Mouse (Mus musculus) gastrocnemius, postnatal 14 days (tissue): ENCODE results near the gene Babam1. TPM values are rescaled to one million over a fixed set of nuclear protein-coding genes. Genes with fewer than 3 reads are reported as not detected.

Experiments
- DNase-seq: peaks from one replicate; pipeline ENCODE4 v3.0.0; 2021; ENCODE audit warnings: mixed read lengths
- intact Hi-C: fragments of 180-260 bp; cut with DNase I; formaldehyde crosslinking; loops from one replicate; pipeline ENCODE4 v1.15.1; 2025; ENCODE audit warnings: low total_unique reads
- total RNA-seq, 2 experiments: library from RNA; stranded (reverse); gene quantifications; 2 replicates each; pipeline ENCODE4 v1.2.3; 2021

Babam1 gene
- total RNA-seq, 2 experiments from 2014 or later: 61.3 to 66.5 TPM

DNA sequence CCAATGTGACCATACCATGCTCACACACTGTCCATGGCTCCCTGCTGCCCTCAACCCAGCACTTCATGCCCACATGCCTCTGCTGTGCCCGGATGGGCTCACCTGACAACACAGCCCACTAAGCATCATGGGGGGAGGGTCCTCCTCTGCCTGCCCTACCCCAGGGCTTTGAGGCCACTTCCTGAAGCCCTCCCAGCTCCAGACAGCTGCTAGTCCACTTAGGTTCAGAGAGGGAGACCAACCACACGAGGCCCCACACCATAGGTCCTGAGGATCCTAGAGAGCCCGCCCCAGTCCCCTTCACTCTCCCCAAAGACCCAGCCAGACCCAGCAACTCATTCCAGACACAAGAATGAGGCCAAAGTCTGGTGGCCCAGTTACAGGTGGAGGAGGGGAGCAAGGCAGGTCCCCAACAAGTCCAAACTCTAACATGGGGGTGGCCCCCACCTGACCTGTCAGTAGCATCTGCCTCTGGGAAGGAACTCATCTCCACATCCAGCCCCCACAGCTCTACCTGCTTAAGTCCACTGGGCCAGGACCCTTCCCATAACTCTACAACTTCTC, 17.1 kb upstream of the Babam1 start:
- intact Hi-C loops: loop anchor here (10.0 kb wide), 1 partner anchor 85 kb away; the partner anchor contains the start of genes Abhd8, Dda1 and Mrpl34
- no peak for DNase-seq

DNA sequence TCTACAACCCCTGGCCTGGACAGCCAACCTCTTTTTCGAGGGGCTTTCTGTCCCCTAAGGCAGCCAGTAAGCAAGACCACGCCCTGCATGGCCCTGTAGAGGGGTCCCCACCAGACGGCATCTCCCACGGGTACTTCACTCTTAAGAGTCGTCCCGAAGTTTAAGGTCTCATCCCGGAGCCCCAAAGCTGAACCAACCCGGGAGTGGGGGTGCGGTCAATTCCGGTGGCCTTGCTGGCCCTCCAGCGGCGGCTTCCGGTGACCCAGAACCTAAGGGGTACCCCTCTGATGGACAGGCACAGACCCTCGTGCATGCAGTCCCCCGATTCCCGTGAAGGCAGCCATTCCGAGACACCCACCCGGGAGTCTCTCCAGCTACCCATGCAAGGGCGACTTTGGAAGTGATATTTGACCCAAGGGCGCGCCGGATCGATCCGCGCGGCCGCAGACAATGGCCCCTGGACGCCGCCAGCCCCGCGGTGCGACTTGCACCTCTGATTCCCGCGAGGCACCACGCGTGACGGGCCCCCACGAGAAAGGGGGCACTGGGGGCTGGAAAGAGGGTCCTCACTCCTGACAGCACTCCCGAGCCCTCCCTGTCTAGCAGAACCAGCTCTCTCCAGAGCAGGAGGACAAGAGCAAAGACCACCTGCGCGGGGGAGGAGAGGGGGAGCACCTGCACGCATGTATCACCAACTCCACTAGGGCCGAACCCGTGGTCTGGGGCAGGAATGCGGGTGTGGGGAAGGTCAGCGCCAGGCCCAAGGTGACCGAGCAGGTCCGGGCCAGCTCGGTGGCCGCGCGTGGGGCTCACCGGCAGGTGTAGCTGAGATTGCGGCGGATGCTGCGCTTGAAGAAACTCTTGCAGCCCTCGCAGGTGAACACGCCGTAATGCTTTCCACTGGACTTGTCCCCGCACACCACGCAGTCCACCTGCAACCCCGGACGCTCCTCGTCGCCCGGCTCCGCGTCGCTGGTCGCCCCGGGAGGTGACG, 16.2 kb upstream of the Babam1 start:
- intact Hi-C loops: no loop called here
- DNase-seq: no peak

DNA sequence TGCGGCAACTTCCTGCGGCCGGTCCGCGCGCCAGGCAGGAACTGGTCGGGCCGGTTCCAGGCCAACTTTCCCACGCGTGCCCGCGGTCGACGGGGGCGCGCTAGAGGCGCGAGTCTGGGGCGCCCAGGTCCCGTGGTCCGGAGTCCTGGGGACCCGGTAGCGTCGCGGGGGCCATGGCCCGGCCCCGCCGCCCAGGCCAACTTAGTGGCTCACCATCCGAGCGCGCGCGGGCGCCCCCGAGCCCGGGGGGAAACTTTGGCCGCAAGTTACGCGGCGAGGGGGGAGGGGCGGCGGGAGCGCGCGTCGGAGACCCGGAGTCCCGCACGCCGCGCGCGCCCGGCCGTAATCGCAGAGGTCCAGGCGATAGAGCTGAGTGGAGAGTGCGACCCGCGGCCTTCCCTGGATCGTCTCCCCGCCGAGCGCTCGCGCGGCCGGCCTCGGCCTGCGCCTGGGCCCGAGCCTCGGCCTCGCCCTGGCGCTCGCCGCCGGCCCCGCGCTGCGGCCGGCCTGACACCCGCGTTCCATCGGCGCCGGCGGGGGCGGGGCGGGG, 15.2 kb upstream of the Babam1 start, which contains the start of gene Nr2f6:
Gene Nr2f6, minus strand, starts transcription at position 540 of the 550 bp plus-strand sequence.
- DNase-seq: peak; percentile 75
- intact Hi-C loops: no loop called here

DNA sequence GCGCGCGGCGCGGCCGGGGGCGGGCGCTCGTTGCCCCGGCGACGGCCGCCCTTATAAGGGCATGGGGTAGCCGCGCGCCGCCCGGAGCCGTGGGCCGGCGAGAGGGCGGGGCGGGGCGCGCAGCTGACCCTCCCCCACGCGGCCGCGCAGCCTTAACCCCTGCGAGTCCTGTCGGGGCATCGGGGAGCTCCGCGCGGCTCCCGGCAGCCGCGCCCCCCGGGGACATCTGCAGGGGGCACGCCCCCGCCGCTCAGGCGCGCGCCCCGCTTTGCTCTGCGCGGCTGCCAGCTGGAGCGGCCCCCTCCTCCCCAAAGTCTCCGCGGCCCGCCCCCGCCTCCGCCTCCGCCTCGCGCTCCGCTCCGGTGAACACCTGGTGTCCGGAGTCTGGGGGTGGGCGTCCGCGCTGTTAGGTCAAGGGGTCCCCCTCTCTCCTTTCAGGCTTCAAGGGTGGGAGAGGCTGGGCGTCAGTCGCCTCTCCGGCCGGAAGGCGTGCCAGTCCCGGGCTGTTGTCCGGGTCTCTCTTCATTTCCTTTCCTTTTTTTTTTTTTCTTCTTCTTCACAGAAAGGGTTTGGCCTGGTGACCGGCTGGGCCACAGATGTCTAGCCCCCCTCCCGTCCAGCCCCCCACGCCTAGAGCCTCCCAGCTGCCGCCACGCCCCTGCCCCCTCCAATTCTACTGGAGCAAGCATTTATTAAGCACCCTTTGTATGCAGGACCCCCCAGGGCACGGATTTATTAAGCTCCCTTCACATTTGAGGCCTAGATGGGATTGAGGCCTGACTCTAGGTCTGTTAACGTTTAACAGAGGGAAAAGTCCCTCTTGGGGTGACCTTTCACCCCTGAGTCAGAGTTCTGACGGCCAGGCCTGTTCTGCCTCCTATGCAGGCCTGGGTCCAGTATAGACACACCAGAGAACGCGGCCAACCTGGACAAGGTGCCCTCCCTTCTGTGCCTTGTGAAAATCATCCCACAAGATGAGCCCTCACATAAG, 14.4 kb upstream of the Babam1 start:
- intact Hi-C loops: no loop called here
- peak; percentile 90 for DNase-seq

DNA sequence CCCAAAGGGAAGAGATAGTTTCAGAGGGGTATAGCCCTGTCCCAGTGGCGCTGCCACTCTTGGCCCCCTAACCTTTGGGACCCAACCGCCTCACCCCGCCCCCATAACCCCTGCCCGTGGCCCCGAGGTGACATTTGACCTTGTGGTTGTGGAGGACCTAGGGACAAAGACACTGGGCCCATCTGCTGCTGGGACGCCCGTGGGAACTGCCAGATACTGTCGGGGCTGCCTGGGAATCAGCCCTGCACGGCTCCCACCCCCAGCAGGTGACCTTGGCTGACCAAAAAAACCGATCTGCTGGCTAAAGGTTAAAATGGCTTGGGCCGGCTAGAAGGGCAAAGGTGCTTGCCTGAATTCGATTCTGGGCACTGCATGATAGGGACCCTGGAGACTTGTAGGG, 13.3 kb upstream of the Babam1 start:
- DNase-seq: no peak
- intact Hi-C loops: no loop called here

DNA sequence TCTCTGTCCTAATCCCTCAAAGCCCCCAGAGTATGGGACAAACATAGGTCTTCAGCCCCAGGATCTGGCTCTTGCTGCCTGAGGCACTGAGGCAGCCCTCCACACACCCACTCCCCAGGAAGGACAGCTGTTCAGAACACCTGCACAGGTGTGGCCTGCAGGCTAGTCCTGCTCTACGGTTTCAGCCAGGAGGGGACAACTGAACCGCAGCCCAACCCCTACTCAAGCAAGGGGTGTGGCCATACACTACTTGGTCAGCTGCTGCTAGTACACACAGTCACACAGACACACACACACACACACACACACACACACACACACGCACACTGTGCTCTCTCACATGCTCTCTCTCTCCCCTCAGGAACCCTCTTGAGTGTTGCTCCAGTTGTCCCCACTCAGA, 12.8 kb upstream of the Babam1 start:
- DNase-seq: no peak
- intact Hi-C loops: no loop called here

DNA sequence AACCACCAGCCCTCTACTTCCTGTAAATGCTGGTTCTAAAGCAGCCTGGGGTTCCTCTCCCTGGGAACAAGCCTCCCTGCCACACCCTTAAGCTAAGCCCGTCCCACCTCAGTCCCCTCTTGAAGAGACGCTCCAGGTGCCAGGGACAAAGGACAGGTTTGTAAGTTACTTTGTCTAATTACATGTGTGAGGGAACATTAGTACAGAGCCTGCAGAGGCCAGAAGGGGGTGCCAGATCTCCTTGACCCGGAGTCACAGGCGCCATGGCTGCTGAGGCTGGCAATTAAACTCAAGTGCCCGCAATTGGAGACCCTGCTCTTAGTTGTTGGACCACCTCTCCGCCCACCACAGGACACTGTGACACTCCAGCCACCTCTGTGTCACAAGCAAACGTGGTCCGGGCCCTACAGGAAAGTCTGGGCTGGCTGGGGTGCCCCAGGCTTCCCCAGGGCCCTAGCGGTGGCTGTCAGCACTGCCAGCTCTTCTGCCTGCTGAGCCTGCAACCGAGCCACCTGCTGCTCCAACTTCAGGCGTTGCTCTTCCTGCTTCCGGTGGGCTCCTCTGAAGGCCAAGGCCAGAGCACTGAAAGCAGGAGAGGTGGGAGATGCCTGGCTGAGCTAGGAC, 11.3 kb upstream of the Babam1 start:
- intact Hi-C loops: no loop called here
- DNase-seq: no peak

DNA sequence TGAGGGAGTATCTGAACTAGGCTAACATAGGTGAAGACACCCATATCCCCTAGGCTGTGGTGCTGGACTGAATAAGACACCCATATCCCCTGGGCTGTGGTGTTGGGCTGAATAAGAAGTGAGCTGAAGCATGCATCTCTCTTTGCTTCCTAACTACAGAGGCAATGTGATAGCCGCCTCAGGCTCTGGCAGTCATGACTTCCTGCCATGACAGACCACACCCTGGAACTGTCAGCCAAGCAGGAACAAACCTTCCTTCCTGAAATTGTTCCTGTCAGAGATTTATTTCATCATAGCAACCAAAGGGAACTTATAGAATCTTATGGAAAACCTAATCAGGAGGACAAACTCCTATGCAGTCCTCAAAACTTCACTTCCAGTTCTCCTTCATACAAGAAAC, 8.4 kb upstream of the Babam1 start:
- DNase-seq: no peak
- intact Hi-C loops: no loop called here

DNA sequence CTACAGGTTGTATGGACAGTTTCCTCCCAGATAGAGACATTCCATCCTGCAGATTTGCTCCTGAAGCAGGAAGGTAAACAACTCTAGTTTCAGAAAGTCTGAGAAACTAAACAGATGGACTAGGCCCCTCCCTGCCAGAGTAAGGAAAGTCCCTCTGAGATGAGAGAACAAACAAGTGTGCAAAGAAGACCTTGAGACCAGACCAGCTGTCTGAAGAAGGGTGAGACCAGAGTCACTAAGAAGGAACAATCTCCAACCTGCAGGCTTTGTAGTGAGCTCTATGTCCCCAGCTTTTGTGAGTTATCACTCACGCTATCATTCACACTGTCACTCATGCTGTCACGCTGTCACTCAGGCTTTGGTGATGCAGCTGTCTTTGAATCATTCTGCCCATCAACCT, 5.0 kb upstream of the Babam1 start:
- DNase-seq: no peak
- intact Hi-C loops: no loop called here

DNA sequence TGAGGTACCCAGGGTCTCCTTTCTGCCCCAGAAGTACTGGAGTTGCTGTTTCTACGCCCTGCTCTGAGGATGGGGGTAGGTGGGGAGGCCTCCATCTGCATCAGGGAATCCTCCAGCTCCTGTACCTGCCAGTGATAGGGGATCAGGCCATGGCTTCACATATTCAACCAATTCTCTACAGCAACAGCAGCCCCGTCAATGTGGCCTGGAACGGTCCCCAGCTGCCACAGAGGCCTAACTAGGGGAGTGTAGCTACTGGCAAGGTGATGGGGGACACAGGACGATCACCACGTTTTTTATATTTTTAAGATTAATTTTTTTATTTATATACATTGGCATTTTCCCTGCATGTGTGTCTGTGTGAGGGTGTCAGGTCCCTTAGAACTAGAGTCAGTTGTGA, 4.3 kb upstream of the Babam1 start:
- intact Hi-C loops: no loop called here
- no peak for DNase-seq

DNA sequence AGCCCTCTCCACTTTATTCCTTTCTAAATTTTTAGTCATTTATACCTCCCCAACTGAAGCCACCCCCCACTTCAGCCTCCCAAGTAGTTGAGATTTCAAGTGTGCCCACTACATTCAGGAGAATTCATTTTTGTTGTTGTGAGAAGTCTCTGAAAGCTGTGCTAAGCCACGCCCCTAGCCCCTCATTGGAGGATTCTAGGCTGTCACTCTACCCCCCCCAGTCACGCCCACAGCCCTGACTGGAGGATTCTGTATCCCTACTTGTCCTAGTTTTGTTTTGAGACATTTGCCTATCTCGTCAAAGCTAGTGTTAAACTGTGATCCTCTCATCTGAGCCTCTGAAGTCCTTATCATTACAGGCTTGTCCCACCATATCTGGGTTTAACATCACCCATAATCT, 3.8 kb upstream of the Babam1 start:
- no peak for DNase-seq
- intact Hi-C loops: no loop called here

DNA sequence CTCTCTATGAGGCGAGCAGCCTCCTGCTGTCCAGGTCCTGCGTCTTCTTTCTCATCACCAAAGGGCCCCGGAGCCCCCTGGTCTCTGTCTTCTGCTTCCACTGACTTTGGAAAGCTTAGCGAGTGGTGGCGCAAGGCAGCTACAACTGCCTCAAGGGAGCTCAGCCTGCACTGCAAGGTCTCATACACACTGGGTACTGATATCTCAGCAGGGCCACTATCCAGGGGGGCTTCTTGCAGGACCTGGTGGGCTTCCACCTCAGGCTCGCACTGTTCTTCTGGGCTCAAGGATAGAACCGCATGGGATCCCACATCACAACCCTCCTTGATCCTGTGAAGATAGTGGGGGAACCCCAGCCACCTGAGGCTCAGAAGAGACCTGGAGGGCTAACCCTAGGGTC, 2.2 kb upstream of the Babam1 start:
- intact Hi-C loops: no loop called here

DNA sequence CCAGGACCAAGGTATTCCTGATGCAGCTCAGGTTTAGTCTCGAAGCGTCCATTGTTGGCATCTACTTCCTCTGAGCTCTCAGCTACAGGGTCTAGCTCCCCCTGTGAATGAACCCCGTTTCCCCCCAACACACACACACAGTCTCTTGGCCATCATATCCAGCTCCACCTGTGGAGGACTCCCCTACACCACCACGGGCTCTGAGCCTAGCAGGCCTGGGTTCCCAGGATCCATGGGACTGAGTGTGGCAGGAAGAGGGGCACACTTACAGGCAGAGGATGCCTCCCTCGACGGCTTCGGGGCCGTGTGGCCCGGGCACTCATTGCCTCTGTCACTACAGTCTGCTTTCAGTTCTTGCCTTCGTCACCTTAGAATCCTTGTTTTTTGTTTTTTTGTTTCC, 1.6 kb upstream of the Babam1 start:
- intact Hi-C loops: no loop called here
- no peak for DNase-seq

More for the DNA sequence above, 2.2 kb upstream of the Babam1 start:
- no peak for DNase-seq

DNA sequence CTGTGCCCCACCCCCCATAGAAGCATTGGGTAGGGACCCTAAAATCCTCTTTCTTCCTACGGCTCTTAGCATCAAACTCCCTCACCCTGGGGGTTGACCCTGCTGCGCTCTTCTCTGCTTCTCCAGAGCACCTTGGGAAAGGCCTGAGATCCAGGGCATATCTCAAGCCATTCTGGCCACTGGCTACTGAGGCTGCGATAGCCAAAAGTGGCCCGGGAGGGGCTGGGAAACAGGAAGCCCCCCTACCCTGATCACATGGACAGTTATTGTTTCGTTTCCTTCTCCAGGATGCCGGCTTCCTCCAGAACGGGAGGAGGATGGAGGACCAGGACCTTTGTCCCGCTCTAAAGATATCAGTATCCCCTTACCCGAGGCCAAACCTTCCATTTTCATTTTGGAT, 1.0 kb upstream of the Babam1 start, which contains the start of gene Ushbp1:
Gene Ushbp1, minus strand, starts transcription at position 174 of the 400 bp plus-strand sequence.
- no peak for DNase-seq
- intact Hi-C loops: no loop called here

DNA sequence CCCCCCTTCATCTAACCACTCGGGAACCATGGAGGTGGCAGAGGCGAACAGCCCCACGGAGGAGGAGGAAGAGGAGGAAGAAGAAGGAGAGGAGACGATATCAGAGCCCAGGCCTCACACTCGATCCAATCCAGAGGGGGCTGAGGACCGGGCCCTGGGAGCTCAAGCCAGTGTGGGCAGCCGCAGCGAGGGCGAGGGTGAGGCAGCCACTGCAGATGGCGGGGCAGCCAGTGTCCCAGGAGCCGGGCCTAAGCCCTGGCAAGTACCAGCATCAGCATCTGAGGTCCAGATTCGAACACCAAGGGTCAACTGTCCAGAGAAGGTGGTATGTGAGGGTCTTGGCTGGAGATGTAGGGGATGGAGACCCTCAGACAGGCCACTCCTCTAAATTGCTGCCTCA, 1.0 kb downstream of the Babam1 start:
- intact Hi-C loops: no loop called here
- DNase-seq: no peak

DNA sequence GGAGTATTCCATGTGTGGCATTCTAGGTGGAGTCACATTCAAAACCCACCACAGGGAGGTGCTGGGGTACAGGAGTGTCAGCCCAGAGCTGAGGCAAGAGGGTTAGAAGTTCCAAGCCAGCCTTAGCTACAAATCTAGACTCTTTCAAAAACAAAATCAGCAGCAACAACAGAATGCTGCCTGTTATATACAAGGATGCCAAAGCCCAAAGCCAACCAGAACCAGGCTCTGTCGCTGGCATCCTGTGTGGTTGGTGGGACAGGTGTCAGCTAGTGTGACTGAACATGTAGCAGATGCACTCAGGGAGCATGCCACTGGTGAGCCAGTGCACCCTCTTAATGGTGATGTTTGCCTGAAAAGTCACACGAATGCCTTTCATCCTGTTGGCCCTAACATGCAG, 4.2 kb downstream of the Babam1 start:
- intact Hi-C loops: no loop called here
- DNase-seq: no peak

DNA sequence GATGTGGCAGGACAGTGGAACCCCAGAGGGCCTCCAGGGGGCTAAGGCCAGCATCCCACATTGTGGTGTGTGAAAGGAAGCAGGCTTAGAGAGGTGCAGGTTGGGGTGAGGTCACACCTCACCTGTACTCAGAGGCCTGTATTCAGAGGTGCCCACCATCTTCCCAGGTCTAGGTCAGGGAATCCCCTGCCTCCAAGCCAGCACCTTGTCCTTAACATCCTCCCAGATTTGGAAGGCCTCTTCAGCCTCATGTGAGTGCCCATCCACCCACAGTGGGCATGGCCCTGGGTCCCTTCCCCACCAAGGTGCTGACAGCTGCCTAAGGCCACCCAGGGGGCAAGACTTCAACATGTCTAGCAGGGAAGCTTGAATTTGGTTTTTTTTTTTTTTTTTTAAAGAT, 4.8 kb downstream of the Babam1 start:
- intact Hi-C loops: no loop called here
- DNase-seq: no peak

DNA sequence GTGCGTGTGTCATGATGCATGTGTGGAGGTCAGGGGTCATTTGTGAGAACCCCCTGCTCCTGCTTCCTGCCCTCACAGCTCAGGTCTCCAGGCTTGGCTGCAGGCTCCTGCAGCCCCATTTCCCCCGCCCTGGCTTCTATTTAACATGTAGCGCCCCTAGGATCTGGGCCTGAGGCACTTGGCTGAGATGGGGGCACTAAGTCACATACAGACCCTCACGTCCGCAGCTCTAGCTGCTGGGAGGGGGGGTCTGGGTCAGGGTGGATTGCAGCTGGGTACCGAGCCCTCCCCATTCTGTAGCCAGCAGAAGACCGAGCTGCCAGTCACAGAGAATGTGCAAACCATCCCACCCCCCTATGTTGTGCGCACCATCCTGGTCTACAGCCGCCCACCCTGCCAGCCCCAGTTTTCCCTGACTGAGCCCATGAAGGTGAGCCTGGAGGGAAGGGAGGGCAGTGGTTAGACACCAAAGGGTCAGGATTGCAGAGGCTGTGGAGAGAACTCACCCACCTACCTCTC, 5.8 kb downstream of the Babam1 start:
- intact Hi-C loops: no loop called here
- no peak for DNase-seq
